Mouse (Mus musculus): ENCODE measurements around the gene Xpc.

GRCm38 (mm10) chr6:91549621-91550020, 33.9 kb upstream of the Xpc start:
- no peak for TF ChIP-seq CTCF (conservative IDR thresholded peaks at IDR 0.05; ENCODE audit: low read length)
- no peak for TF ChIP-seq POU5F1 (IDR thresholded peaks at IDR 0.05; ENCODE audit: borderline replicate concordance, low read length)
